Mouse (Mus musculus) bone marrow, adult 2 months (tissue): ENCODE measurements around the gene Qsox2. TPM values are rescaled to one million over a fixed set of nuclear protein-coding genes. Genes with fewer than 3 reads are reported as not detected.

ENCODE experiments used
- H3K27ac ChIP-seq: fragments of 200-500 bp; 2 replicates; pipeline ENCODE4 v1.5.1; 2012; ENCODE audit warnings: low read depth, mild to moderate bottlenecking, control low read depth, inconsistent platforms, low read length; ENCODE audit not compliant: control insufficient read depth, poor library complexity, insufficient read depth
- H3K4me1 ChIP-seq: fragments of 200-500 bp; 2 replicates; pipeline ENCODE4 v1.6.1; 2011; ENCODE audit warnings: low read length; ENCODE audit not compliant: control insufficient read depth, insufficient read depth
- H3K4me3 ChIP-seq: fragments of 200-500 bp; replicated peaks from 2 replicates; pipeline ENCODE3; 2011; ENCODE audit warnings: mild to moderate bottlenecking, low read depth, low read length, control low read depth; ENCODE audit not compliant: control insufficient read depth
- CTCF ChIP-seq: fragments of 200-500 bp; IDR thresholded peaks from 2 replicates; pipeline ENCODE4 v1.5.1; 2011; ENCODE audit warnings: low read length, control low read depth; ENCODE audit not compliant: control insufficient read depth, insufficient read depth
- POLR2A ChIP-seq: fragments of 200-500 bp; IDR thresholded peaks from 2 replicates; pipeline ENCODE4 v1.6.1; 2011; ENCODE audit warnings: low read depth, mild to moderate bottlenecking, control low read depth, low read length, borderline replicate concordance; ENCODE audit not compliant: control insufficient read depth
- WGBS: fragments of 180-500 bp; shearing (Covaris S2); methylation state at CpG from one replicate; pipeline ENCODE4 v1.1.7; 2018; 5-methylcytosine and 5-hydroxymethylcytosine counted together
- polyA plus RNA-seq: library from polyadenylated mRNA; stranded (reverse); fragments of >200 nt; gene quantifications from 2 replicates; pipeline ENCODE4 v1.2.4, GENCODE M21; 2011; ENCODE audit warnings: low replicate concordance; ENCODE audit not compliant: missing spikeins, insufficient read depth, insufficient read length

The Qsox2 gene
- polyA plus RNA-seq, 1 experiment = 2.2 TPM

DNA sequence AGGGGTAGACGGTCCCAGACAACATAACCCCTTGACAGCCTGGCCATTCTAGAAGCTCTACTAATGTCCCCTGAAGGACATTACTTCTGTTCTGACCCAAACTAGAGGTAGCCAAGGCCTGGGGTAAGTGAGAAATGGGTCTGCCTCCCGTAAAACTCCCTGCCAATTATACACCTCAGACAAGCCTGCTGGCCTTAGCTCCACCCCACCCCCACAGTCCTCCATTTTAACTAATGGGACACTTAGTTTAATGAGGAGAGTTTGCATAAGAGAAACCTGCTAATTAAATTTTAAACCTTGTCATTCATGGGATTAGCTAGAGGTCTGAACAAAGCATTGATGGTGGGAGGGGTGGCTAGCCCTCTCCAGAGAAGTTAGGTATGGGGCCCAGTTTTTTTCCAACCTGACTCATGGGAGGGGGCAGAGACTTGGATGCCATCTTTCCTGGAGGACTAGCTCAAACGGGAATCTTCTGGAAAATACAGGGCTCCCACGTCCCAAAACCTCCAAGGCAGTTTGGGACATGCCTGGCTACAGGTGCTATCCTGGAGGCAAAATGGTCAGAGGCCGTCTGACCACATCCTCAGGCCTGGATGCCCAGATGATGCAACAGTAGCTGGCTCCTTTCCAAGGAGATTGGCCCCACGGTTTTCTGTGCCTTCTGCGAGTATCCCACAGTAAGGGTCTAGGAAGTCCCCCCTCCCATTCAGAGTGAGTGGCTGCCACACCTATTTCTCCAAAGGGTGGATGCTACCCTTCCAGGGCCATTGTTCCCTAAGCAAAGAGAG lies 42.6 kb downstream of the Qsox2 start:
- no peak for TF ChIP-seq CTCF
- no peak for TF ChIP-seq POLR2A
- no peaks in the 10 kb centered on the region for H3K4me1 ChIP-seq
- 34% methylated on average over 7 of the region's 7 CpGs for WGBS

DNA sequence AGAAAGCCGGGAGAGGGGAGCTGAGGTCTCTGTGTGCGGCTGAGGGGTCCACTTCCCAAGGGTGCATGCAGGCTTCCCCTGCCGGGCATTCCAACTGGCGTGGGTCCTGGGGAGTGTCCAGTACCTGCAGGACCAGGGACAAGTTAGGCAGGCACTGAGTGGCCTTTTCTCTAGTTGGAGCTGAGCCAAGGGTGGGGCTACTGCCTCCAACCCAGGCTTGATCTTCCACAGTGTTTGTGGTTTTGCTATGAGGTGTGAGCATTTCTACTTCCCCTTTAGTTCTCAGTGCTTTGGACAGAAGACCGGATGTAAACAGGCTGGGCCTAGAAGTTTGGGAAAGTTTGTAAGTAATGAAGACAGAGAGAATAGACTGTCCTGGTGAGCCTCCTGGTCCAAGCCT lies 48.8 kb downstream of the Qsox2 start:
- H3K4me1 ChIP-seq = peaks cover 3% of the 10 kb centered on the region; the same call in 1 of the 2 replicates
- WGBS = 21% methylated on average over 5 of the region's 5 CpGs
- no peak overlapping the region for H3K4me3 ChIP-seq
- TF ChIP-seq POLR2A (no peak), CTCF (no peak)
- H3K27ac ChIP-seq = peak overlapping the region; percentile 3; the same call in 1 of the 2 replicates

More for the DNA sequence above, 42.6 kb downstream of the Qsox2 start:
- no peak overlapping the region for H3K4me3 ChIP-seq
- H3K27ac ChIP-seq = no peak overlapping the region

DNA sequence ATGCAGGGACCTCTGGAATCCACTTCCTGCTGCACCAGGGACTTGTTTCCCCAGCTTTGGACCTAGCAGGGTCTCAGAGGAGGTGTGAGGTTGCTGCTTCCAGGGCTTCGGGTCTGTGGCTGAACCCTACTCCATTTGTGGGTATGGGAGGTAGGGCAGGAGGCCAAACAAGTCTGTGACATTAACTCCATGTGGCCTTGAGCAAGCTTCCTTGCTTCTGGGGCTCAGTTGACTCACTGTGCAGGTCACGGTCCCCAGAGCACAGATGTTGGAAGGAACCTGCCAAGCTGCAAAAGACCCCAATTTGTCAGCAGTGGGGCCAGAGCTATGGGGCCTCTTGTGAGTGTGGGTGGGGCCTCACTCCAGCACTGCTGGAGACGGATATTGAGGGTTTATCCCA lies 53.0 kb downstream of the Qsox2 start:
- no peak for TF ChIP-seq CTCF
- no peak overlapping the region for H3K27ac ChIP-seq
- H3K4me3 ChIP-seq = no peak overlapping the region
- peaks cover 3% of the 10 kb centered on the region; the same call in 1 of the 2 replicates for H3K4me1 ChIP-seq
- 50% methylated on average over 3 of the region's 3 CpGs for WGBS

DNA sequence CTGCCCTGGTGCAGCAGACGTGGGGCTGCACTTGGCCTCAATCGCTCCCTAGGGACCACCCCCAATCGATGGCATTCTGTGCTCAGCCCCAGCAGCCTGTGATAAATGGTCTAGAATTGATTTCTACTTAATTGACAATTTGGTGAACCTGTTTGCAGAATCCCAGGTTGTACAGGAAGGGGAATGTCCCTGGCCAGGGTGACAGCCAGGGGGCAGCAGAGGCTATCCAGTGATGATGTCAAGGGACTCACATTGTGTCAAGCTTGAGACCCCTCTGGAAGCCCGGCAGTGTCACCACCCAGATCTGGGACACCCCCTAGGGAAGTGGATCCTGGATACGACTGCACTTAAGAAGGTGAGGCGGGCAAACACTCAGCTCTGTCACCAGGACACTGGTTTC lies 54.7 kb downstream of the Qsox2 start:
- 28% methylated on average over 6 of the region's 6 CpGs for WGBS
- TF ChIP-seq POLR2A (no peak), CTCF (peak; percentile 80)
- Histone ChIP-seq H3K27ac (no peak overlapping the region), H3K4me1 (no peaks in the 10 kb centered on the region), H3K4me3 (no peak overlapping the region)

- Histone ChIP-seq H3K4me3 (no peak overlapping the region), H3K27ac (peak overlapping the region; percentile 56), H3K4me1 (no peaks in the 10 kb centered on the region)
- 53% methylated on average over 2 of the region's 2 CpGs for whole genome bisulfite sequencing
- TF ChIP-seq POLR2A (no peak), CTCF (no peak)
These were observed 60.1 kb downstream of the Qsox2 start for GRCm38 (mm10) chr2:26177189-26177588.

GRCm38 (mm10) chr2:26176731-26177130 lies 60.6 kb downstream of the Qsox2 start:
- no peak for TF ChIP-seq CTCF
- no peak for TF ChIP-seq POLR2A
- H3K4me1 ChIP-seq = no peaks in the 10 kb centered on the region
- H3K4me3 ChIP-seq = no peak overlapping the region
- WGBS = 44% methylated on average over 5 of the region's 5 CpGs
- H3K27ac ChIP-seq = peak overlapping the region; percentile 56

- no peaks in the 10 kb centered on the region for H3K4me1 ChIP-seq
- H3K4me3 ChIP-seq = no peak overlapping the region
- TF ChIP-seq POLR2A (no peak), CTCF (no peak)
- H3K27ac ChIP-seq = no peak overlapping the region
- WGBS = 43% methylated on average over 4 of the region's 4 CpGs
These were observed 62.1 kb downstream of the Qsox2 start for GRCm38 (mm10) chr2:26175191-26175590.

- Histone ChIP-seq H3K27ac (no peak overlapping the region), H3K4me1 (no peaks in the 10 kb centered on the region), H3K4me3 (no peak overlapping the region)
- TF ChIP-seq POLR2A = no peak
- no peak for TF ChIP-seq CTCF
- whole genome bisulfite sequencing = 78% methylated on average over 2 of the region's 2 CpGs
These were observed 65.2 kb downstream of the Qsox2 start for GRCm38 (mm10) chr2:26172166-26172565.

- TF ChIP-seq CTCF (no peak), POLR2A (no peak)
- no peak overlapping the region for H3K27ac ChIP-seq
- 57% methylated on average over 2 of the region's 2 CpGs for WGBS
- no peaks in the 10 kb centered on the region for H3K4me1 ChIP-seq
- H3K4me3 ChIP-seq = no peak overlapping the region
These were observed 66.9 kb downstream of the Qsox2 start for GRCm38 (mm10) chr2:26170376-26170775.
